Mouse (Mus musculus) intestine, embryonic 14.5 days (tissue): Measurements from ENCODE around the gene Apof. TPM values are rescaled to one million over a fixed set of nuclear protein-coding genes. Genes with fewer than 3 reads are reported as not detected.
"Not testable (repeated sequence)": the region's sequence is repeated elsewhere in the genome, so short reads cannot be mapped to it uniquely, and the experiment has no call there.

ENCODE experiments used
- ATAC-seq: fragments of 200-750 bp; cut with Nextera tagmentation; replicated peaks from 2 replicates; pipeline ENCODE4 v1.8.0; 2017; ENCODE audit warnings: low read depth, moderate number of reproducible peaks, moderate TSS enrichment, moderate library complexity; ENCODE audit not compliant: low FRiP score, low TSS enrichment
- DNase-seq: peaks from one replicate; pipeline ENCODE4 v3.0.0-alpha.2; 2018; ENCODE audit warnings: low spot score
- H3K27ac ChIP-seq: fragments of 300-500 bp; sonication (generic); 2 replicates; pipeline ENCODE4 v1.5.1; 2014; ENCODE audit warnings: low read depth, mild to moderate bottlenecking, control low read depth
- H3K27me3 ChIP-seq: fragments of 300-500 bp; sonication (generic); replicated peaks from 2 replicates; pipeline ENCODE4 v1.6.1; 2014; ENCODE audit warnings: low read length, control low read depth; ENCODE audit not compliant: control insufficient read depth, insufficient read depth
- H3K36me3 ChIP-seq: fragments of 300-500 bp; sonication (generic); 2 replicates; pipeline ENCODE4 v1.6.1; 2014; ENCODE audit warnings: low read length, control low read depth; ENCODE audit not compliant: control insufficient read depth, insufficient read depth
- H3K4me1 ChIP-seq: fragments of 300-500 bp; sonication (generic); replicated peaks from 2 replicates; pipeline ENCODE4 v1.6.1; 2014; ENCODE audit warnings: low read length, control low read depth, mixed read lengths; ENCODE audit not compliant: control insufficient read depth, insufficient read depth
- H3K4me2 ChIP-seq: fragments of 300-500 bp; sonication (generic); 2 replicates; pipeline ENCODE4 v1.6.1; 2014; ENCODE audit warnings: low read length
- H3K4me3 ChIP-seq: fragments of 300-500 bp; sonication (generic); 2 replicates; pipeline ENCODE4 v1.5.1; 2014; ENCODE audit warnings: low read depth, low read length, control low read depth, mixed read lengths
- H3K9ac ChIP-seq: fragments of 300-500 bp; sonication (generic); 2 replicates; pipeline ENCODE4 v1.6.1; 2014; ENCODE audit warnings: mild to moderate bottlenecking, low read length
- H3K9me3 ChIP-seq: fragments of 300-500 bp; sonication (generic); 2 replicates; pipeline ENCODE4 v1.6.1; 2016; ENCODE audit warnings: low read length, control low read depth; ENCODE audit not compliant: control insufficient read depth
- WGBS: fragments of 180-500 bp; shearing (Covaris S2); extraction: QIAGEN DNeasy Blood & Tissue Kit; methylation state at CpG from one replicate; pipeline ENCODE4 v1.1.7; 2014; 5-methylcytosine and 5-hydroxymethylcytosine counted together
- polyA plus RNA-seq: library from polyadenylated mRNA; unstranded; fragments of >200 nt; fragmentation: Nextera tagmentation; extraction: Ambion mirVana; gene quantifications from 2 replicates; pipeline ENCODE4 v1.2.1, GENCODE M21; 2014

Gene Apof
- polyA plus RNA-seq, 1 experiment from 2014 or later: not detected

- no peak overlapping the region for H3K4me2 ChIP-seq
These were observed 12.5 kb downstream of the Apof start for GRCm38 (mm10) chr10:128280943-128281342.

GRCm38 (mm10) chr10:128281682-128282081, 13.2 kb downstream of the Apof start:
- Histone ChIP-seq H3K27me3 (no peaks in the 10 kb centered on the region), H3K9me3 (no peaks in the 10 kb centered on the region), H3K9ac (no peak overlapping the region), H3K4me2 (no peak overlapping the region), H3K36me3 (peaks cover 41% of the 10 kb centered on the region), H3K4me1 (no peaks in the 10 kb centered on the region), H3K4me3 (no peak overlapping the region), H3K27ac (no peak overlapping the region)
- whole genome bisulfite sequencing: 88% methylated on average over 14 of the region's 14 CpGs
- no peak for DNase-seq
- ATAC-seq: no peak

More at GRCm38 (mm10) chr10:128280943-128281342, 12.5 kb downstream of the Apof start:
- Histone ChIP-seq H3K4me3 (no peak overlapping the region), H3K36me3 (peaks cover 43% of the 10 kb centered on the region), H3K4me1 (no peaks in the 10 kb centered on the region), H3K27me3 (no peaks in the 10 kb centered on the region), H3K9me3 (no peaks in the 10 kb centered on the region), H3K27ac (no peak overlapping the region), H3K9ac (no peak overlapping the region)
- WGBS: 81% methylated on average over 6 of the region's 6 CpGs
- DNase-seq (no peak), ATAC-seq (no peak)

GRCm38 (mm10) chr10:128282886-128283450, 14.5 kb downstream of the Apof start:
- 87% methylated on average over 20 of the region's 20 CpGs for WGBS
- H3K27me3 ChIP-seq: no peaks in the 10 kb centered on the region
- H3K4me1 ChIP-seq: no peaks in the 10 kb centered on the region
- H3K9me3 ChIP-seq: no peaks in the 10 kb centered on the region
- H3K9ac ChIP-seq: no peak overlapping the region
- ATAC-seq (no peak), DNase-seq (no peak)
- peaks cover 36% of the 10 kb centered on the region for H3K36me3 ChIP-seq
- H3K4me2 ChIP-seq: no peak overlapping the region
- no peak overlapping the region for H3K27ac ChIP-seq
- H3K4me3 ChIP-seq: no peak overlapping the region

GRCm38 (mm10) chr10:128283604-128284579, 15.4 kb downstream of the Apof start:
- Histone ChIP-seq H3K27ac (no peak overlapping the region), H3K36me3 (peaks cover 35% of the 10 kb centered on the region), H3K4me2 (no peak overlapping the region), H3K4me1 (no peaks in the 10 kb centered on the region), H3K4me3 (no peak overlapping the region), H3K27me3 (no peaks in the 10 kb centered on the region), H3K9me3 (no peaks in the 10 kb centered on the region), H3K9ac (no peak overlapping the region)
- 67% methylated on average over 31 of the region's 31 CpGs for WGBS
- ATAC-seq: no peak
- DNase-seq: peak; percentile 84

- not testable (repeated sequence) for H3K27ac ChIP-seq, H3K4me2 ChIP-seq, DNase-seq, H3K9me3 ChIP-seq, H3K4me1 ChIP-seq, H3K27me3 ChIP-seq, ATAC-seq, H3K4me3 ChIP-seq, H3K9ac ChIP-seq
- WGBS: 90% methylated on average over 1 of the region's 1 CpGs
- peaks cover 15% of the 10 kb centered on the region for H3K36me3 ChIP-seq
These were observed 22.1 kb downstream of the Apof start for GRCm38 (mm10) chr10:128290594-128290993.

GRCm38 (mm10) chr10:128296370-128297090, 28.1 kb downstream of the Apof start:
- no peak for DNase-seq
- 73% methylated on average over 13 of the region's 13 CpGs for WGBS
- Histone ChIP-seq H3K36me3 (peaks cover 9% of the 10 kb centered on the region), H3K27me3 (no peaks in the 10 kb centered on the region), H3K4me1 (0 out of 2 replicates have a peak, but pooled peaks cover 11% of the 10 kb centered on the region), H3K4me3 (no peak overlapping the region), H3K9ac (no peak overlapping the region), H3K4me2 (no peak overlapping the region), H3K27ac (0 out of 2 replicates have a peak overlapping the region, but pooled peaks have one; percentile 9), H3K9me3 (no peaks in the 10 kb centered on the region)
- ATAC-seq: no peak

GRCm38 (mm10) chr10:128297221-128297620, 28.8 kb downstream of the Apof start:
- H3K9me3 ChIP-seq: no peaks in the 10 kb centered on the region
- ATAC-seq (no peak), DNase-seq (peak; percentile 53)
- H3K9ac ChIP-seq: no peak overlapping the region
- peaks cover 13% of the 10 kb centered on the region for H3K4me1 ChIP-seq
- no peak overlapping the region for H3K4me2 ChIP-seq
- no peak overlapping the region for H3K4me3 ChIP-seq
- H3K36me3 ChIP-seq: peaks cover 2% of the 10 kb centered on the region; the same call in 1 of the 2 replicates
- peak overlapping the region; percentile 64 for H3K27ac ChIP-seq
- H3K27me3 ChIP-seq: no peaks in the 10 kb centered on the region
- WGBS: 59% methylated on average over 4 of the region's 4 CpGs

- no peak overlapping the region for H3K4me3 ChIP-seq
- no peaks in the 10 kb centered on the region for H3K9me3 ChIP-seq
- no peaks in the 10 kb centered on the region for H3K36me3 ChIP-seq
- DNase-seq (peak; percentile 70), ATAC-seq (peak; percentile 56)
- H3K4me2 ChIP-seq: no peak overlapping the region
- H3K27me3 ChIP-seq: no peaks in the 10 kb centered on the region
- WGBS: 55% methylated on average over 11 of the region's 11 CpGs
- no peak overlapping the region for H3K9ac ChIP-seq
- peaks cover 16% of the 10 kb centered on the region for H3K4me1 ChIP-seq
- H3K27ac ChIP-seq: peak overlapping the region; percentile 64
These were observed 29.2 kb downstream of the Apof start for GRCm38 (mm10) chr10:128297622-128298021.
